Mouse (Mus musculus) liver, embryonic 15.5 days (tissue): Measurements from ENCODE around the gene Ppp2r5d. TPM values are rescaled to one million over a fixed set of nuclear protein-coding genes. Genes with fewer than 3 reads are reported as not detected.

Experiments
- ATAC-seq: fragments of 200-750 bp; cut with Nextera tagmentation; 2 replicates; pipeline ENCODE4 v1.8.0; 2017; ENCODE audit warnings: moderate number of reproducible peaks, mild to moderate bottlenecking, moderate library complexity; ENCODE audit not compliant: insufficient read depth
- H3K27ac ChIP-seq: fragments of 300-500 bp; sonication (generic); replicated peaks from 2 replicates; pipeline ENCODE4 v1.5.1; 2015; ENCODE audit warnings: mild to moderate bottlenecking, inconsistent platforms
- H3K27me3 ChIP-seq: fragments of 300-500 bp; sonication (generic); 2 replicates; pipeline ENCODE4 v1.6.1; 2015; ENCODE audit warnings: mild to moderate bottlenecking, inconsistent platforms
- H3K36me3 ChIP-seq: fragments of 300-500 bp; sonication (generic); replicated peaks from 2 replicates; pipeline ENCODE4 v1.6.1; 2015; ENCODE audit warnings: moderate library complexity, mild to moderate bottlenecking, inconsistent platforms
- H3K4me1 ChIP-seq: fragments of 300-500 bp; sonication (generic); replicated peaks from 2 replicates; pipeline ENCODE4 v1.6.1; 2015; ENCODE audit warnings: inconsistent platforms
- H3K4me2 ChIP-seq: fragments of 300-500 bp; sonication (generic); 2 replicates; pipeline ENCODE4 v1.6.1; 2015; ENCODE audit warnings: moderate library complexity, mild to moderate bottlenecking, inconsistent platforms
- H3K4me3 ChIP-seq: fragments of 300-500 bp; sonication (generic); replicated peaks from 2 replicates; pipeline ENCODE4 v1.5.1; 2015; ENCODE audit warnings: mild to moderate bottlenecking, inconsistent platforms
- H3K9ac ChIP-seq: fragments of 300-500 bp; sonication (generic); 2 replicates; pipeline ENCODE4 v1.6.1; 2015; ENCODE audit warnings: moderate library complexity, mild to moderate bottlenecking, inconsistent platforms
- H3K9me3 ChIP-seq: fragments of 300-500 bp; sonication (generic); replicated peaks from 2 replicates; pipeline ENCODE4 v1.6.1; 2016; ENCODE audit warnings: inconsistent platforms
- WGBS: fragments of 180-500 bp; shearing (Covaris S2); methylation state at CpG from one replicate; pipeline ENCODE4 v1.1.7; 2015; ENCODE audit warnings: mixed read lengths; ENCODE audit not compliant: insufficient replicate concordance; 5-methylcytosine and 5-hydroxymethylcytosine counted together
- polyA plus RNA-seq: library from polyadenylated mRNA; unstranded; fragments of >200 nt; fragmentation: Nextera tagmentation; extraction: Ambion mirVana; gene quantifications from 2 replicates; pipeline ENCODE4 v1.2.1, GENCODE M21; 2015

Gene Ppp2r5d
- polyA plus RNA-seq = 28.4 and 33.2 TPM in 2 replicates

DNA sequence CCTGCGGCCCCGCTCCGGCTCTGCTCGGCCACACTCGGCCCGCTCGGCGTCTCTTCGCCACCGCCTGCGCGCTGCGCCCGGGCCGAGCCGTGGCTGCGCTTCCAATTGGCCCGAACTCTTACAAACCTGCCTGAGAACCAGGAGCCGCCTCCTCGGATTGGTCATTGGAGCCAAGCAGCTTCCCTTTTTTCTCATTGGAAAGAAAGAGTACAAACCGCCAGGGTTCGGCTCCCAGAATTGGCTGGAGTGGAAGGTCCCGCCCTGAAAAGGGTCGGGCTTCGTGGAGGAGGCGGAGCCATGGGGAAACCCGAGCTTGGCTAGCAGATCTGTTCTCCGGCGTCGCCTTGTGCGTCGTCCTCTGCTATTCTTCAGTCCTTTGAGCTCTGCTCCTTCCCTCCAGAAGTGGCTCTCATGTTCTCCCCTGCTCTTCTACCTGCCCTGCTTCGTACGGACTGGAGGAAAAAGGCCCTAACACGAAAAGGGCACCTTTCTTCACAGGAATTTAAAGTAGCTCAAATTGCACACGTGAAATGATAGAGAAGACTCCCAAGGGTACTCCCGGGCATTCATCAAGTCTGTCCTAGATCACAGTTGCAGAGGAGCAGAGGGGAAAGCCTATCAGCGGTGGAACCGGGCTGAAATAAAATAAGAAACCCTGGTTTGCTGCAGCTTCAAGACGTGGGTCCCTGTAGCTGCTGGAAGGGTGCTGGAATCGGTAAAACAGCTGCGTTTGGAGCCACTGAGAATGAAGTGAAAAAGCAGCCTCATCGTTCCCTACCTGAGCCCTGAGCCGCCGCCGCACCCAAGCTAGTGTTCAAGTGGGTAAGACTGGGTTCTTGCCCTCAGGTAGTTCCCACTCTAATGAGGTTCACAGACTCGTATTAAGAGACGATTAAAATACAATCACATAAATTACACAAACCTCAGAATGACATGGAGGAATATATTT lies at the start of gene Ppp2r5d:
Gene Ppp2r5d (minus strand): TSS at position 225 of the 949 bp plus-strand sequence.
- Histone ChIP-seq H3K36me3 (no peaks in the 10 kb centered on the region), H3K4me3 (peak within 1 kb of the TSS; percentile 76), H3K4me1 (peaks cover 43% of the 10 kb centered on the region), H3K9ac (peak within 1 kb of the TSS; percentile 83), H3K9me3 (no peaks in the 10 kb centered on the region), H3K27me3 (0 out of 2 replicates have a peak, but pooled peaks cover 7% of the 10 kb centered on the region), H3K4me2 (peak within 1 kb of the TSS; percentile 88), H3K27ac (peak within 1 kb of the TSS; percentile 83)
- peak; percentile 96 for ATAC-seq
- under 1% methylated on average over 48 of the region's 48 CpGs for WGBS

GRCm38 (mm10) chr17:46751794-46752556 lies 47.1 kb upstream of the Ppp2r5d start, which contains the start of gene Cnpy3:
Gene Cnpy3, minus strand, starts transcription at chr17:46752214.
- Histone ChIP-seq H3K27ac (peak within 1 kb of the TSS; percentile 87), H3K4me1 (peaks cover 40% of the 10 kb centered on the region), H3K4me3 (peak within 1 kb of the TSS; percentile 91), H3K4me2 (peak within 1 kb of the TSS; percentile 97), H3K27me3 (0 out of 2 replicates have a peak, but pooled peaks cover 7% of the 10 kb centered on the region), H3K9ac (peak within 1 kb of the TSS; percentile 68), H3K9me3 (no peaks in the 10 kb centered on the region), H3K36me3 (peaks cover 4% of the 10 kb centered on the region; the same call in 1 of the 2 replicates)
- under 1% methylated on average over 58 of the region's 58 CpGs for WGBS
- peak; percentile 99 for ATAC-seq

DNA sequence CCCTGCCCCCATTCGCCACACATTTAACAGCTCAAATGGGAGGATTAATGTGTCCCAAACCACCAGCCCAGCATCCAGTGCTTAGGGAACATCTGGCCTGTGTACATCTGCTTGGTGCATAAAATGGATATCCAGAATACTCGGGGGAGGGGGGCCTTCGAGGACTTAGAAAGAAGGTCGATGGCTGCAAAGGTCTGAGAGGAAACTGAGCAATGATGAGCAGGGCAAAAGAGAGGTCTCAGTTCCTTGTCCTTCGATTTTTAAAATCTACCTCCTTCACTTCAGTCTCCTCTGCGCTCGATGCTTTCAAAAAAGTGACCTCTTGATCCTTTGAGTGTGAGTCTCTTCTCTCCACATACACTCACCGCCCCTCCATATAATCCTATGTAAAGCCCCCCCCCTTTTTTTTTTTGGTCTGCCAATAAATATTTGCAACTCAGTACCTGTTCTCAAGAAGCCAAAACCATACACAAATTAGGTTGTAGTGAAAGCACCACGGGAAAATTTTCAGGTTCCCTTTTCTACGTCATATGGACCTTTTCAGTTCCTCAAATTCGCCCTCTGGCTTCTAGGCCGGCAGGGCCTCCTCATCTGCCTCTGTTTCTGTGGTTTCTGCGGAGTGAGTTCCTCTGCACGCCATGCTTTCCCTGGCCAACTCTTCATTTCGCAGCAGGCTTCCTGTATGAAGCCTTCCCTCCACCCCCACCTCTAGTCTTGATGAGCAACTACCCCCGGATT lies 46.3 kb upstream of the Ppp2r5d start:
- Histone ChIP-seq H3K36me3 (peaks cover 11% of the 10 kb centered on the region), H3K9ac (peak overlapping the region; percentile 68), H3K27ac (peak overlapping the region; percentile 87), H3K4me3 (peak overlapping the region; percentile 91), H3K27me3 (0 out of 2 replicates have a peak, but pooled peaks cover 2% of the 10 kb centered on the region), H3K4me2 (peak overlapping the region; percentile 97), H3K4me1 (peaks cover 40% of the 10 kb centered on the region), H3K9me3 (no peaks in the 10 kb centered on the region)
- WGBS = 11% methylated on average over 16 of the region's 16 CpGs
- ATAC-seq = peak; percentile 20; the same call in 1 of the 2 replicates

DNA sequence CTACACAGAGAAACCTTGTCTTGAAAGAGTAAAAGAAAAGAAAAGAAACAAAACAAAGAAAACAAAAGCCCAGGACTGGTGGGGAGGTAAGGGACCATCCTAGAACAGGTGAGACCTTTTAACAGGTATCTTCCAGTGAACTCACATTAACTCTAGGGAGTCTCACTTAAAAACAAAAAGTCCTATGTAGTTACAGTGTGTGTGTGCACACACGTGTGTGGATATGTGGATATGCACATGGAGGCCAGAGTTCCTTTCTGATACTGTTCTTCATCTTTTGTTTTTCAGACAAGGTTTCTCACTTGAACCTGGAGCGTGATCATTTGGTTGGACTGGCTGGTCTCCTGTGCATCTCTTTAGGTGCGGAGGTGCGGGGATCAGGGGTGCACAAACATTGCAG lies 45.7 kb upstream of the Ppp2r5d start:
- Histone ChIP-seq H3K27me3 (no peaks in the 10 kb centered on the region), H3K9me3 (no peaks in the 10 kb centered on the region), H3K36me3 (peaks cover 18% of the 10 kb centered on the region), H3K4me1 (peaks cover 40% of the 10 kb centered on the region), H3K4me3 (peak overlapping the region; percentile 91), H3K9ac (peak overlapping the region; percentile 68; the same call in 1 of the 2 replicates), H3K4me2 (peak overlapping the region; percentile 97), H3K27ac (peak overlapping the region; percentile 87)
- 68% methylated on average over 4 of the region's 4 CpGs for WGBS
- ATAC-seq = no peak

DNA sequence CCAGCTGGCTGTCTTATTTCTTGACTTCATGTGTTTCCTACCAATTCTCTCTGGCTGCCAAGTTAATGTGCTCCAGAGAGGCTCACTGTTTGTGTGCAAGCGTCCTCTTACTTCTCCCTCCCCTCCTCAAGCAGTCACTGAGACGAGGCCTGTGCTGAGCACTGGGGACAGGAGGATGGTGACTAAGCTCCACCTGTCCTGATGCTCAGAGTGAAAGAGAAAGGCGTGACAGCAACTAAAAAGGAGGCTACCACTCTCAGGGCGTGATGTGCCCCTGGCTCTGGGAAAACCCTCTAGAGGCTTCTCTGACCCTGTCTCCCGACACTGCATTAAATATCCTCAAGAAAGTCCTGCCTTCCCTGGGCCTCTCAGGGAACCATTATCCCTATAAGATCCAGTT lies 44.4 kb upstream of the Ppp2r5d start:
- ATAC-seq = no peak
- Histone ChIP-seq H3K4me2 (no peak overlapping the region), H3K27me3 (no peaks in the 10 kb centered on the region), H3K4me1 (peaks cover 40% of the 10 kb centered on the region), H3K9me3 (no peaks in the 10 kb centered on the region), H3K27ac (no peak overlapping the region), H3K4me3 (no peak overlapping the region), H3K9ac (no peak overlapping the region), H3K36me3 (peaks cover 21% of the 10 kb centered on the region)
- 70% methylated on average over 5 of the region's 5 CpGs for WGBS

DNA sequence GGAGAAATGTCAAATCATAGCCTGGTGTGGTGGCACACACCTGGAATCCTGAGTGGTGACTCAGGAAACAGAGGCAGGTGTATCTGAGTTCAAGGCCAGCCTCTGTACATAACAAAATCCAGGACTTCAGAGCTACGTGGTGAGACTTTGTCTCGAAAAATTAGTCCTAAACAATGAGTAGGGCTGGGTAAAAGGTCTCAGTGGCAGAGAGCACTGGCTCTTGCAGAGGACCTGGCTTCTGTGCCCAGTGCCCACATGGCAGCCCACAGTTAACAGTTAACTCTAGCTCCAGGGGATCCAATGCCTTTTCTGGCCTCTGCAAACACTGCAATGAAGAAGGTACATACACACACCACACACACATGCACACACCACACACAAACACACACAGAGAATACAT lies 42.9 kb upstream of the Ppp2r5d start:
- Histone ChIP-seq H3K4me3 (no peak overlapping the region), H3K27ac (no peak overlapping the region), H3K36me3 (peaks cover 36% of the 10 kb centered on the region), H3K4me1 (peaks cover 39% of the 10 kb centered on the region), H3K9me3 (no peaks in the 10 kb centered on the region), H3K9ac (no peak overlapping the region), H3K4me2 (no peak overlapping the region), H3K27me3 (no peaks in the 10 kb centered on the region)
- WGBS = 66% methylated on average over 2 of the region's 2 CpGs
- ATAC-seq = no peak

DNA sequence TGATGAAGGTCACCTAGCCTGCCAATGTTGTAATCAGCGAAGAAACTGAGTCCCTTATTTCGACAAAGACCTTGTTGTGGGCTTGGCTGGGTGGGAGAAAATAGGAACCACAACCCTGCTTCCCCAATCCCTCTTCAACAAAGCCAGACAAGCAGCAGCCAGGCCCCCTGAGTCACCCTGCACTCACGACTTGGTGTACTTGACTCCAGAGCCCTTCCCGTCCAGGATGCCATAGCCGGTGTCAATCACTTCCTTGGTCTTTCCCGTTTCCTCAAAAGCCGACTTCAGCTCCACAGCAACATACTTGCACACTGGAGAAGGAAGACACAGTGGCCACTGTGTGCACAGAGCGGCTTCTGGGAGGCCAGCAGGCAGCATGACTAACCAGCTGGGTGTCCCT lies 42.3 kb upstream of the Ppp2r5d start:
- Histone ChIP-seq H3K27ac (no peak overlapping the region), H3K36me3 (peaks cover 42% of the 10 kb centered on the region), H3K27me3 (no peaks in the 10 kb centered on the region), H3K4me1 (peaks cover 33% of the 10 kb centered on the region), H3K9me3 (no peaks in the 10 kb centered on the region), H3K4me3 (no peak overlapping the region), H3K4me2 (no peak overlapping the region), H3K9ac (no peak overlapping the region)
- 63% methylated on average over 8 of the region's 8 CpGs for WGBS
- no peak for ATAC-seq

DNA sequence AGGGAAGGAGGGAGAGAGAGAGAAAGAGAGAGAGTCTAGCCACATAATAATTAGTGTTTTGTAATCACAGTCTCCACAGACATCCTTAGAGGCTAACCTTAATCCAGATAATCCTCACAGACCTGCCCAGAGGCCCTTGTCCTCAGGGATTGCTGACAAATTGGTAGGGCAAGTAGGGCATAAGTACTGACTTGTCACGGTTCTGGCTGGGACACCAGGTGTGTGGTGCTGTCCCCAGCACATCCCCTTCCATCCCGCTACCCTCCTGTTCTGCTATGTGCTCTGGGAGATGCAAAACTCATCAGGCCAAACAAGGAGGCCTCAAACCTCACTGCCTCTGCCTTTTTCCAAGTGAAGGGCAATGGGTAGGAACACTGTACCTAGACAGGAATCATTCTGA lies 40.6 kb upstream of the Ppp2r5d start:
- no peaks in the 10 kb centered on the region for H3K9me3 ChIP-seq
- no peaks in the 10 kb centered on the region for H3K27me3 ChIP-seq
- H3K4me2 ChIP-seq = no peak overlapping the region
- WGBS = 83% methylated on average over 2 of the region's 2 CpGs
- H3K4me3 ChIP-seq = no peak overlapping the region
- H3K9ac ChIP-seq = no peak overlapping the region
- ATAC-seq = no peak
- no peak overlapping the region for H3K27ac ChIP-seq
- peaks cover 51% of the 10 kb centered on the region for H3K36me3 ChIP-seq
- H3K4me1 ChIP-seq = peaks cover 25% of the 10 kb centered on the region

DNA sequence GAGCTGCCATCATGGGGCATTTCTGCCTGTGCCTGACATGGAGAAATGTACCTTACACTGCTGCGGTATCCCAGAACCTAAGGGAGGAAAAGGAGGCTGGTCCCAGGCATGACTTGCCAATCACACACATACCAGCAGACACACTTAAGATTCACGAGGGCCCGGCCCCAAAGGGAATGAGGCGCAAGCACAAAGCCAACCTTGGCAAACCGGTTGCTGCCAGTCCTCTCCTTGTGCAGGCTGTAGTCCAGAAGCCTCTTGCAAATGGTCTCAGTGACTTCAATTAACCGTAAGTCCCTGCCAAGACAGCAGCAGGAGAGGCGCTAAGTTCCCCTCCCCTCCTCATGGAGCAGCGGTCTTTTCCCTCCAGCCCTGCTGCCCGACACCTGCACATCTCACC lies 38.1 kb upstream of the Ppp2r5d start:
- Histone ChIP-seq H3K4me1 (peaks cover 10% of the 10 kb centered on the region), H3K9me3 (no peaks in the 10 kb centered on the region), H3K27ac (no peak overlapping the region), H3K4me3 (no peak overlapping the region), H3K9ac (no peak overlapping the region), H3K4me2 (no peak overlapping the region), H3K36me3 (peaks cover 58% of the 10 kb centered on the region), H3K27me3 (no peaks in the 10 kb centered on the region)
- 89% methylated on average over 9 of the region's 9 CpGs for WGBS
- no peak for ATAC-seq

DNA sequence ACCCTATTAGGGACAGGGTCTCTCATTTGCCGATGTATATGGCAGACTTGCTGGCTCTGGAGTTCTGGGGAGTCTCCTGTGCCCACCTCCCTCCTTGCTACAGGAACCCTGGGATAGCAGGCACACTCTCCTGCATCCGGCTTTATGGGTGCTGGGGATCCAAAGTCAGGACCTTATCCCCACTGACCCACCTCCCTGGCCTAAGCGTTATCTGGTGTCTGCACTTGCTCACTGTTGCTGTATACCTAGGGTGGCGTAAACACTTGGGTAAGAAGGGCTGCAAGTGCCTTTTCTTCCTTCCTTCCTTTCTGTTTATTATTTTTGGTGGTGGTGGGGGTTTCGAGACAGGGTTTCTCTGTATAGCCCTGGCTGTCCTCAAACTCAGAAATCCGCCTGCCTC lies 36.4 kb upstream of the Ppp2r5d start:
- peak; percentile 58; the same call in 1 of the 2 replicates for ATAC-seq
- H3K9me3 ChIP-seq = no peaks in the 10 kb centered on the region
- H3K27ac ChIP-seq = 0 out of 2 replicates have a peak overlapping the region, but pooled peaks have one; percentile 38
- H3K4me1 ChIP-seq = peaks cover 11% of the 10 kb centered on the region
- H3K9ac ChIP-seq = no peak overlapping the region
- WGBS = 69% methylated on average over 6 of the region's 6 CpGs
- no peaks in the 10 kb centered on the region for H3K27me3 ChIP-seq
- no peak overlapping the region for H3K4me2 ChIP-seq
- no peak overlapping the region for H3K4me3 ChIP-seq
- peaks cover 48% of the 10 kb centered on the region for H3K36me3 ChIP-seq
